Mouse (Mus musculus) midbrain, embryonic 14.5 days (tissue): ENCODE measurements at regions not wholly inside any gene's neighbourhood (a gene's known extent, or its start where the extent isn't known, plus 50 kb on each side); places are given as distances from the start of the nearest gene placed in this dataset.
A peak's percentile ranks its signal among the peaks of the same experiment; 100 is the strongest.

ENCODE experiments used
- ATAC-seq: fragments of 200-750 bp; cut with Nextera tagmentation; 2 replicates; pipeline ENCODE4 v1.8.0; 2017; ENCODE audit warnings: moderate number of reproducible peaks, moderate library complexity; ENCODE audit not compliant: low FRiP score, low TSS enrichment
- DNase-seq: peaks from one replicate; pipeline ENCODE4 v3.0.0-alpha.2; 2015
- H3K27ac ChIP-seq: fragments of 300-500 bp; sonication (generic); replicated peaks from 2 replicates; pipeline ENCODE4 v1.5.1; 2014; ENCODE audit warnings: mild to moderate bottlenecking, low read depth, low read length, moderate library complexity
- H3K27me3 ChIP-seq: fragments of 300-500 bp; sonication (generic); 2 replicates; pipeline ENCODE4 v1.6.1; 2014; ENCODE audit warnings: low read length, control low read depth, mixed read lengths; ENCODE audit not compliant: control insufficient read depth, insufficient read depth
- H3K36me3 ChIP-seq: fragments of 300-500 bp; sonication (generic); 2 replicates; pipeline ENCODE4 v1.6.1; 2014; ENCODE audit warnings: low read length, control low read depth; ENCODE audit not compliant: control insufficient read depth, insufficient read depth
- H3K4me1 ChIP-seq: fragments of 300-500 bp; sonication (generic); 2 replicates; pipeline ENCODE4 v1.6.1; 2014; ENCODE audit warnings: mild to moderate bottlenecking, antibody characterized with exemption, low read length, control low read depth; ENCODE audit not compliant: control insufficient read depth, insufficient read depth
- H3K4me2 ChIP-seq: fragments of 300-500 bp; sonication (generic); 2 replicates; pipeline ENCODE4 v1.6.1; 2014; ENCODE audit warnings: mild to moderate bottlenecking, low read length, moderate library complexity
- H3K4me3 ChIP-seq: fragments of 300-500 bp; sonication (generic); replicated peaks from 2 replicates; pipeline ENCODE4 v1.5.1; 2014; ENCODE audit warnings: low read depth, low read length
- H3K9ac ChIP-seq: fragments of 300-500 bp; sonication (generic); replicated peaks from 2 replicates; pipeline ENCODE4 v1.6.1; 2014; ENCODE audit warnings: mild to moderate bottlenecking, low read length, moderate library complexity
- H3K9me3 ChIP-seq: fragments of 300-500 bp; sonication (generic); 2 replicates; pipeline ENCODE4 v1.6.1; 2016; ENCODE audit warnings: low read length, control low read depth, mixed read lengths; ENCODE audit not compliant: control insufficient read depth
- WGBS: fragments of 180-500 bp; shearing (Covaris S2); extraction: QIAGEN DNeasy Blood & Tissue Kit; methylation state at CpG from one replicate; pipeline ENCODE4 v1.1.7; 2014; 5-methylcytosine and 5-hydroxymethylcytosine counted together

- no peak for DNase-seq
- WGBS: 73% methylated on average over 3 of the region's 3 CpGs
Observed at GRCm38 (mm10) chr11:63394201-63394600, 265.4 kb downstream of the Pmp22 start.

GRCm38 (mm10) chr11:63396386-63396785 is 267.6 kb downstream of the Pmp22 start:
- no peak overlapping the region for H3K9ac ChIP-seq
- H3K27ac ChIP-seq: no peak overlapping the region
- no peak overlapping the region for H3K4me2 ChIP-seq
- ATAC-seq (no peak; the same call in 1 of the 2 replicates), DNase-seq (peak; percentile 52)
- H3K4me1 ChIP-seq: peaks cover 6% of the 10 kb centered on the region; the same call in 1 of the 2 replicates
- H3K4me3 ChIP-seq: no peak overlapping the region
- no peaks in the 10 kb centered on the region for H3K27me3 ChIP-seq
- no peaks in the 10 kb centered on the region for H3K36me3 ChIP-seq
- WGBS: 25% methylated on average over 8 of the region's 8 CpGs
- no peaks in the 10 kb centered on the region for H3K9me3 ChIP-seq

More at GRCm38 (mm10) chr11:63394201-63394600, 265.4 kb downstream of the Pmp22 start:
- Histone ChIP-seq H3K9me3 (no peaks in the 10 kb centered on the region), H3K27me3 (no peaks in the 10 kb centered on the region), H3K36me3 (no peaks in the 10 kb centered on the region), H3K4me1 (peaks cover 6% of the 10 kb centered on the region; the same call in 1 of the 2 replicates), H3K9ac (no peak overlapping the region), H3K4me3 (no peak overlapping the region), H3K4me2 (no peak overlapping the region), H3K27ac (no peak overlapping the region)
- ATAC-seq: no peak

GRCm38 (mm10) chr11:63402741-63403140 is 274.0 kb downstream of the Pmp22 start:
- no peaks in the 10 kb centered on the region for H3K36me3 ChIP-seq
- no peak for ATAC-seq
- WGBS: 64% methylated on average over 5 of the region's 5 CpGs

GRCm38 (mm10) chr11:63404719-63405118 is 275.9 kb downstream of the Pmp22 start:
- Histone ChIP-seq H3K4me2 (no peak overlapping the region), H3K4me3 (no peak overlapping the region), H3K9me3 (no peaks in the 10 kb centered on the region), H3K36me3 (no peaks in the 10 kb centered on the region), H3K27me3 (0 out of 2 replicates have a peak, but pooled peaks cover 8% of the 10 kb centered on the region), H3K27ac (no peak overlapping the region), H3K4me1 (no peaks in the 10 kb centered on the region), H3K9ac (no peak overlapping the region)
- WGBS: 12% methylated on average over 11 of the region's 11 CpGs
- ATAC-seq: no peak
- DNase-seq: peak; percentile 89

More at GRCm38 (mm10) chr11:63402741-63403140, 274.0 kb downstream of the Pmp22 start:
- Histone ChIP-seq H3K27ac (no peak overlapping the region), H3K4me2 (no peak overlapping the region), H3K9ac (no peak overlapping the region), H3K4me3 (no peak overlapping the region), H3K9me3 (no peaks in the 10 kb centered on the region), H3K27me3 (0 out of 2 replicates have a peak, but pooled peaks cover 8% of the 10 kb centered on the region), H3K4me1 (no peaks in the 10 kb centered on the region)
- no peak for DNase-seq

GRCm38 (mm10) chr11:63409431-63409830 is 280.6 kb downstream of the Pmp22 start:
- WGBS: 97% methylated on average over 1 of the region's 1 CpGs
- no peak overlapping the region for H3K4me2 ChIP-seq
- no peak overlapping the region for H3K27ac ChIP-seq
- no peaks in the 10 kb centered on the region for H3K9me3 ChIP-seq
- no peaks in the 10 kb centered on the region for H3K36me3 ChIP-seq
- DNase-seq: no peak
- peaks cover 6% of the 10 kb centered on the region for H3K4me1 ChIP-seq
- H3K4me3 ChIP-seq: no peak overlapping the region
- no peak overlapping the region for H3K9ac ChIP-seq
- peaks cover 7% of the 10 kb centered on the region; the same call in 1 of the 2 replicates for H3K27me3 ChIP-seq
- ATAC-seq: no peak

- Histone ChIP-seq H3K4me3 (no peak overlapping the region), H3K9me3 (no peaks in the 10 kb centered on the region), H3K4me1 (peaks cover 6% of the 10 kb centered on the region), H3K4me2 (no peak overlapping the region), H3K27me3 (peaks cover 7% of the 10 kb centered on the region; the same call in 1 of the 2 replicates), H3K27ac (no peak overlapping the region), H3K36me3 (no peaks in the 10 kb centered on the region), H3K9ac (no peak overlapping the region)
- ATAC-seq: no peak
- WGBS: 91% methylated on average over 4 of the region's 4 CpGs
- DNase-seq: no peak
Observed at GRCm38 (mm10) chr11:63410921-63411320, 282.1 kb downstream of the Pmp22 start.

GRCm38 (mm10) chr11:63412364-63412991 is 283.7 kb downstream of the Pmp22 start:
- peak; percentile 64 for DNase-seq

GRCm38 (mm10) chr11:63413106-63413505 is 284.3 kb downstream of the Pmp22 start:
- Histone ChIP-seq H3K27me3 (peaks cover 7% of the 10 kb centered on the region; the same call in 1 of the 2 replicates), H3K4me1 (peaks cover 6% of the 10 kb centered on the region), H3K9ac (no peak overlapping the region), H3K4me2 (peak overlapping the region; percentile 51), H3K9me3 (no peaks in the 10 kb centered on the region), H3K4me3 (0 out of 2 replicates have a peak overlapping the region, but pooled peaks have one; percentile 3), H3K27ac (no peak overlapping the region), H3K36me3 (no peaks in the 10 kb centered on the region)
- 4% methylated on average over 13 of the region's 13 CpGs for WGBS
- no peak for DNase-seq
- ATAC-seq: no peak

More at GRCm38 (mm10) chr11:63412364-63412991, 283.7 kb downstream of the Pmp22 start:
- Histone ChIP-seq H3K9me3 (no peaks in the 10 kb centered on the region), H3K27ac (no peak overlapping the region), H3K4me1 (peaks cover 6% of the 10 kb centered on the region), H3K4me2 (peak overlapping the region; percentile 51), H3K9ac (peak overlapping the region; percentile 21; the same call in 1 of the 2 replicates), H3K4me3 (0 out of 2 replicates have a peak overlapping the region, but pooled peaks have one; percentile 3), H3K36me3 (no peaks in the 10 kb centered on the region), H3K27me3 (peaks cover 7% of the 10 kb centered on the region; the same call in 1 of the 2 replicates)
- peak; percentile 37; the same call in 1 of the 2 replicates for ATAC-seq
- WGBS: 3% methylated on average over 18 of the region's 18 CpGs

- DNase-seq: no peak
- H3K36me3 ChIP-seq: no peaks in the 10 kb centered on the region
- ATAC-seq: no peak
- no peak overlapping the region for H3K27ac ChIP-seq
- H3K27me3 ChIP-seq: peaks cover 7% of the 10 kb centered on the region; the same call in 1 of the 2 replicates
- 29% methylated on average over 4 of the region's 4 CpGs for WGBS
- no peak overlapping the region for H3K9ac ChIP-seq
- peaks cover 6% of the 10 kb centered on the region for H3K4me1 ChIP-seq
- no peak overlapping the region for H3K4me2 ChIP-seq
- no peaks in the 10 kb centered on the region for H3K9me3 ChIP-seq
- no peak overlapping the region for H3K4me3 ChIP-seq
Observed at GRCm38 (mm10) chr11:63413621-63414020, 284.8 kb downstream of the Pmp22 start.
